Comparison of ENCODE assay signal across 20 mouse cellular contexts in the genomic region with DNA sequence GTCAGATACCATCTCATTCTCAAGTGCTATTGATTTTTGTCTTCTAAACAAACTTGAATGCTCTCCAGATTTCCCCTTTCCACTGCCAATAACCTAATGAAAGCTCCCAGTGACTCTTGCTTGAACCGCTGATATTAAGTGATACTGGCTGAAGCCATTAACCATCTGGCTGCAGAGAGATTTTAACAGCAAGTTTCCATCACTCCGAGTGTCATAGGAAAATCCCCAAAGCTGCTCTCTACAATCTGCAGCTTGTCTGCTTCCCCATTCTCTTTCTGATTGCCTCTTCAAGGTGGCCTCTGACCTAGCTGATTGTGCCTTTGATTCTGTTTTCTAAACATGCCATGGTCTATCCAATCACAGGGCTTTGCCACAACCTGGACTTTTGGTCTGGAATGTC.
DNase-seq lines count a peak whose midpoint lies in the region; ATAC-seq and TF ChIP-seq lines count a peak whose summit lies in the region.
"Had no signal": no experiment of that assay in that cellular context is flagged by ENCODE, and none has a peak within 500 bp of the region (broad histone marks: within the 10 kb centered on the region; RNA-seq: fewer than 3 reads in every experiment).

No protein-coding gene starts in this region.

- H3K4me3 ChIP-seq in hindbrain, postnatal 0 days (ENCODE audit: low read length), result no peak overlapping the region
- H3K4me3 ChIP-seq in hindbrain, embryonic 10.5 days, result no peak overlapping the region
- no peak overlapping the region for H3K4me3 ChIP-seq in midbrain, postnatal 0 days (ENCODE audit: low read depth, low read length)
- H3K4me3 ChIP-seq in midbrain, embryonic 13.5 days (replicated peaks), result no peak overlapping the region
- H3K4me3 ChIP-seq in embryonic facial prominence, embryonic 11.5 days (ENCODE audit: low read depth, low read length), result no peak overlapping the region
- H3K4me3 ChIP-seq in left cerebral cortex, adult 2 months, result no peak overlapping the region
- H3K4me3 ChIP-seq: embryonic facial prominence, embryonic 15.5 days; forebrain, embryonic 15.5 days; limb, embryonic 15.5 days had no signal

- H3K4me1 ChIP-seq in hindbrain, postnatal 0 days (ENCODE audit: insufficient read depth, low read length), result no peaks in the 10 kb centered on the region
- H3K4me1 ChIP-seq in hindbrain, embryonic 10.5 days (replicated peaks), result peaks cover 7% of the 10 kb centered on the region; the same call in 1 of the 2 replicates
- no peaks in the 10 kb centered on the region for H3K4me1 ChIP-seq in midbrain, postnatal 0 days (ENCODE audit: insufficient read depth, low read length)
- H3K4me1 ChIP-seq in midbrain, embryonic 13.5 days (replicated peaks), result 0 out of 2 replicates have a peak, but pooled peaks cover 13% of the 10 kb centered on the region
- no peaks in the 10 kb centered on the region for H3K4me1 ChIP-seq in embryonic facial prominence, embryonic 11.5 days (ENCODE audit: control insufficient read depth, insufficient read depth, low read length)
- H3K4me1 ChIP-seq: embryonic facial prominence, embryonic 15.5 days; forebrain, embryonic 15.5 days; limb, embryonic 15.5 days had no signal

- intact Hi-C loops in left cerebral cortex, adult 2 months (cut with DNase I), result no loop called here

- H3K36me3 ChIP-seq in hindbrain, postnatal 0 days (ENCODE audit: insufficient read depth, low read length), result no peaks in the 10 kb centered on the region
- H3K36me3 ChIP-seq in hindbrain, embryonic 10.5 days, result no peaks in the 10 kb centered on the region
- no peaks in the 10 kb centered on the region for H3K36me3 ChIP-seq in midbrain, postnatal 0 days (ENCODE audit: insufficient read depth, low read length)
- H3K36me3 ChIP-seq in midbrain, embryonic 13.5 days, result no peaks in the 10 kb centered on the region
- no peaks in the 10 kb centered on the region for H3K36me3 ChIP-seq in embryonic facial prominence, embryonic 11.5 days (replicated peaks; ENCODE audit: control insufficient read depth, insufficient read depth, low read depth, low read length)
- H3K36me3 ChIP-seq: embryonic facial prominence, embryonic 15.5 days; forebrain, embryonic 15.5 days; limb, embryonic 15.5 days had no signal

- ATAC-seq in hindbrain, postnatal 0 days, result no peak
- no peak for ATAC-seq in midbrain, postnatal 0 days (ENCODE audit: low FRiP score)
- no peak for ATAC-seq in midbrain, embryonic 13.5 days
- no peak for ATAC-seq in embryonic facial prominence, embryonic 11.5 days (replicated peaks; ENCODE audit: insufficient number of reproducible peaks, low FRiP score, low TSS enrichment, low read depth)
- ATAC-seq in megakaryocyte-erythroid progenitor cell, adult 5-6 weeks (replicated peaks; ENCODE audit: low FRiP score, low TSS enrichment, poor library complexity, severe bottlenecking), result no peak
- ATAC-seq: forebrain, embryonic 15.5 days; intestine, postnatal 0 days; midbrain, embryonic 16.5 days had no signal

- H3K9me3 ChIP-seq in hindbrain, postnatal 0 days (ENCODE audit: low read length), result no peaks in the 10 kb centered on the region
- no peaks in the 10 kb centered on the region for H3K9me3 ChIP-seq in hindbrain, embryonic 10.5 days
- H3K9me3 ChIP-seq in midbrain, postnatal 0 days (ENCODE audit: low read length), result no peaks in the 10 kb centered on the region
- H3K9me3 ChIP-seq in midbrain, embryonic 13.5 days, result no peaks in the 10 kb centered on the region
- H3K9me3 ChIP-seq in embryonic facial prominence, embryonic 11.5 days (replicated peaks; ENCODE audit: control insufficient read depth, low read length), result no peaks in the 10 kb centered on the region
- H3K9me3 ChIP-seq: embryonic facial prominence, embryonic 15.5 days; forebrain, embryonic 15.5 days; limb, embryonic 15.5 days had no signal

- 36% methylated on average over 2 of the region's 2 CpGs for WGBS in hindbrain, postnatal 0 days
- 69% methylated on average over 2 of the region's 2 CpGs for WGBS in hindbrain, embryonic 10.5 days
- 63% methylated on average over 2 of the region's 2 CpGs for WGBS in midbrain, postnatal 0 days
- 62% methylated on average over 2 of the region's 2 CpGs for WGBS in midbrain, embryonic 13.5 days
- WGBS in embryonic facial prominence, embryonic 11.5 days, result 34% methylated on average over 2 of the region's 2 CpGs

- no peak overlapping the region for H3K9ac ChIP-seq in hindbrain, postnatal 0 days (replicated peaks; ENCODE audit: low read length)
- H3K9ac ChIP-seq in midbrain, postnatal 0 days (replicated peaks; ENCODE audit: low read length, poor library complexity, severe bottlenecking), result no peak overlapping the region
- H3K9ac ChIP-seq in midbrain, embryonic 13.5 days (replicated peaks), result no peak overlapping the region
- H3K9ac ChIP-seq in embryonic facial prominence, embryonic 11.5 days (replicated peaks; ENCODE audit: low read length), result no peak overlapping the region
- H3K9ac ChIP-seq: embryonic facial prominence, embryonic 15.5 days; forebrain, embryonic 15.5 days; limb, embryonic 15.5 days had no signal

- no peak for TF ChIP-seq CTCF in hindbrain, postnatal 0 days (IDR thresholded peaks at IDR 0.05; ENCODE audit: low read depth)
- no peak for TF ChIP-seq CTCF in midbrain, postnatal 0 days (IDR thresholded peaks at IDR 0.05)
- TF ChIP-seq CTCF in left cerebral cortex, adult 2 months (IDR thresholded peaks at IDR 0.05), result no peak

- no peak overlapping the region for H3K27ac ChIP-seq in hindbrain, postnatal 0 days
- H3K27ac ChIP-seq in hindbrain, embryonic 10.5 days, result no peak overlapping the region
- H3K27ac ChIP-seq in midbrain, postnatal 0 days (ENCODE audit: low read depth, low read length), result no peak overlapping the region
- no peak overlapping the region for H3K27ac ChIP-seq in midbrain, embryonic 13.5 days
- no peak overlapping the region for H3K27ac ChIP-seq in embryonic facial prominence, embryonic 11.5 days (replicated peaks; ENCODE audit: low read depth, low read length)
- no peak overlapping the region for H3K27ac ChIP-seq in left cerebral cortex, adult 2 months
- H3K27ac ChIP-seq: embryonic facial prominence, embryonic 15.5 days; forebrain, embryonic 15.5 days; limb, embryonic 15.5 days had no signal

- no peaks in the 10 kb centered on the region for H3K27me3 ChIP-seq in hindbrain, postnatal 0 days (ENCODE audit: insufficient read depth, low read length)
- no peaks in the 10 kb centered on the region for H3K27me3 ChIP-seq in hindbrain, embryonic 10.5 days (ENCODE audit: insufficient read depth, poor library complexity, severe bottlenecking)
- H3K27me3 ChIP-seq in midbrain, postnatal 0 days (ENCODE audit: insufficient read depth, low read length), result no peaks in the 10 kb centered on the region
- no peaks in the 10 kb centered on the region for H3K27me3 ChIP-seq in midbrain, embryonic 13.5 days
- no peaks in the 10 kb centered on the region for H3K27me3 ChIP-seq in embryonic facial prominence, embryonic 11.5 days (ENCODE audit: control insufficient read depth, insufficient read depth, low read length)
- H3K27me3 ChIP-seq: embryonic facial prominence, embryonic 15.5 days; forebrain, embryonic 15.5 days; limb, embryonic 15.5 days had no signal

- DNase-seq in hindbrain, postnatal 0 days (ENCODE audit: low spot score), result peak; percentile 33
- no peak for DNase-seq in hindbrain, embryonic 10.5 days (ENCODE audit: low spot score)
- peak; percentile 38 for DNase-seq in midbrain, postnatal 0 days (ENCODE audit: low spot score)
- peak; percentile 9 for DNase-seq in embryonic facial prominence, embryonic 11.5 days (ENCODE audit: low spot score)
- peak; percentile 15 for DNase-seq in retina, postnatal 1 day
- no peak for DNase-seq in left cerebral cortex, adult 2 months (ENCODE audit: extremely low spot score in 1 of 2, low spot score in 2 of 2)
- DNase-seq: adrenal gland, postnatal 25 days; cerebellum, adult 9-11 months; gastrocnemius, postnatal 10 days; heart, adult 11 months; kidney, postnatal 36 days; left cerebral cortex, postnatal 4 days had no signal

- no peak overlapping the region for H3K4me2 ChIP-seq in hindbrain, postnatal 0 days (ENCODE audit: low read depth, low read length)
- no peak overlapping the region for H3K4me2 ChIP-seq in midbrain, postnatal 0 days (ENCODE audit: low read depth, low read length, poor library complexity, severe bottlenecking)
- H3K4me2 ChIP-seq in midbrain, embryonic 13.5 days (replicated peaks), result no peak overlapping the region
- H3K4me2 ChIP-seq in embryonic facial prominence, embryonic 11.5 days (ENCODE audit: low read depth, low read length), result no peak overlapping the region
- H3K4me2 ChIP-seq: embryonic facial prominence, embryonic 15.5 days; forebrain, embryonic 15.5 days; heart, embryonic 11.5 days; limb, embryonic 15.5 days had no signal

Comparison
In these comparisons a context has a peak if more than half of its experiments do, and no peak if none do; other contexts are left out.
1. DNase-seq: peak in hindbrain, postnatal 0 days (single experiment), midbrain, postnatal 0 days (single experiment), embryonic facial prominence, embryonic 11.5 days (single experiment) and retina, postnatal 1 day (single experiment); none in hindbrain, embryonic 10.5 days (single experiment) and left cerebral cortex, adult 2 months (0 of 2).